8 mouse cellular contexts compared by ENCODE assay signal in the genomic region with DNA sequence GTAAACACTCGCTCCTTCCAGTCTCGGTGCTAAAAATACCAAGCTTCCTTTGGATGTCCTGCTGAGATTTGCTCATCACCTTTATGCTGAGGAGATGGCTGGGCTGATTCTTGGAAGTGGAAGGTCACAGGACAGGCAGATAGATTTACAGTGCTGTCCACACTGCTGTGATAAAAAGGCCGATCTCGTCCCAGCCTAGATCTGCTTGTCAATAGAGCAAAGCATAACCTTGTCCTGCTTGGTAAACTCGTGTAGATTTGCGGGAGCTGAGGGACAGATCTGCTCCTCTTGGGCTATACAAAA. TPM values are rescaled to one million over a fixed set of nuclear protein-coding genes. Genes with fewer than 3 reads are reported as not detected.
DNase-seq lines count a peak whose midpoint lies in the region; ATAC-seq and TF ChIP-seq lines count a peak whose summit lies in the region.

No protein-coding gene starts in this region.

- peak overlapping the region; percentile 89 for H3K27ac ChIP-seq in heart, postnatal 0 days (ENCODE audit: low read depth)
- peak overlapping the region; percentile 88 for H3K27ac ChIP-seq in forebrain, postnatal 0 days (ENCODE audit: low read depth, low read length)
- peak overlapping the region; percentile 60 for H3K27ac ChIP-seq in midbrain, embryonic 11.5 days (ENCODE audit: low read depth, low read length)

- no peak for TF ChIP-seq EP300 in heart, postnatal 0 days (IDR thresholded peaks at IDR 0.05; ENCODE audit: low read depth)

- 4% methylated on average over 6 of the region's 6 CpGs for WGBS in heart, postnatal 0 days
- 2% methylated on average over 6 of the region's 6 CpGs for WGBS in forebrain, postnatal 0 days
- WGBS in midbrain, embryonic 11.5 days, result 3% methylated on average over 6 of the region's 6 CpGs

- peak overlapping the region; percentile 89 for H3K4me2 ChIP-seq in heart, postnatal 0 days (ENCODE audit: low read depth, low read length)
- peak overlapping the region; percentile 80 for H3K4me2 ChIP-seq in forebrain, postnatal 0 days (ENCODE audit: low read depth)
- peak overlapping the region; percentile 61 for H3K4me2 ChIP-seq in midbrain, embryonic 11.5 days

- no peaks in the 10 kb centered on the region for H3K9me3 ChIP-seq in heart, postnatal 0 days (replicated peaks; ENCODE audit: control insufficient read depth, low read length)
- no peaks in the 10 kb centered on the region for H3K9me3 ChIP-seq in G1E (replicated peaks)
- no peaks in the 10 kb centered on the region for H3K9me3 ChIP-seq in forebrain, postnatal 0 days (ENCODE audit: low read length)
- H3K9me3 ChIP-seq in midbrain, embryonic 11.5 days (ENCODE audit: control insufficient read depth, low read length), result no peaks in the 10 kb centered on the region

- no peaks in the 10 kb centered on the region for H3K27me3 ChIP-seq in heart, postnatal 0 days (ENCODE audit: control insufficient read depth, insufficient read depth, low read length)
- no peaks in the 10 kb centered on the region for H3K27me3 ChIP-seq in G1E (ENCODE audit: insufficient read depth, low read length)
- no peaks in the 10 kb centered on the region for H3K27me3 ChIP-seq in forebrain, postnatal 0 days (ENCODE audit: insufficient read depth, low read length)
- no peaks in the 10 kb centered on the region for H3K27me3 ChIP-seq in midbrain, embryonic 11.5 days (ENCODE audit: control insufficient read depth, insufficient read depth, low read length)

- H3K36me3 ChIP-seq in heart, postnatal 0 days (replicated peaks; ENCODE audit: control insufficient read depth, insufficient read depth, low read length), result no peaks in the 10 kb centered on the region
- H3K36me3 ChIP-seq in G1E (replicated peaks), result peaks cover 10% of the 10 kb centered on the region
- no peaks in the 10 kb centered on the region for H3K36me3 ChIP-seq in forebrain, postnatal 0 days (ENCODE audit: insufficient read depth)
- H3K36me3 ChIP-seq in midbrain, embryonic 11.5 days (ENCODE audit: control insufficient read depth, insufficient read depth, low read length), result no peaks in the 10 kb centered on the region

- H3K4me3 ChIP-seq in heart, postnatal 0 days (ENCODE audit: low read depth, low read length), result peak overlapping the region; percentile 95
- peak overlapping the region; percentile 84 for H3K4me3 ChIP-seq in G1E (ENCODE audit: low read depth, low read length)
- H3K4me3 ChIP-seq in forebrain, postnatal 0 days (ENCODE audit: low read depth, low read length), result peak overlapping the region; percentile 97
- H3K4me3 ChIP-seq in midbrain, embryonic 11.5 days (ENCODE audit: low read depth, low read length), result peak overlapping the region; percentile 90

- H3K9ac ChIP-seq in heart, postnatal 0 days (replicated peaks; ENCODE audit: low read depth, low read length), result peak overlapping the region; percentile 88; the same call in 1 of the 2 replicates
- H3K9ac ChIP-seq in forebrain, postnatal 0 days, result peak overlapping the region; percentile 92
- H3K9ac ChIP-seq in midbrain, embryonic 11.5 days (ENCODE audit: low read length), result peak overlapping the region; percentile 68

- TF ChIP-seq CTCF in heart, postnatal 0 days (IDR thresholded peaks at IDR 0.05; ENCODE audit: low read depth), result no peak
- TF ChIP-seq CTCF in G1E (IDR thresholded peaks at IDR 0.05; ENCODE audit: low read depth, low read length), result no peak
- no peak for TF ChIP-seq CTCF in forebrain, postnatal 0 days (IDR thresholded peaks at IDR 0.05; ENCODE audit: low read depth)

- intact Hi-C loops in heart, postnatal 14 days (cut with DNase I), result no loop called here

- no peak for DNase-seq in heart, postnatal 0 days (ENCODE audit: low spot score)
- no peak for DNase-seq in heart, postnatal 14 days
- DNase-seq in G1E (ENCODE audit: low spot score), result no peak
- DNase-seq in forebrain, postnatal 0 days, result no peak
- DNase-seq in midbrain, embryonic 11.5 days (ENCODE audit: low spot score, missing footprints), result no peak
- no peak for DNase-seq in frontal cortex, postnatal 10 days (ENCODE audit: low spot score in 2 of 2)
- DNase-seq in right cerebral cortex, postnatal 4 days, result no peak
- no peak for DNase-seq in urinary bladder, postnatal 10 days (ENCODE audit: low spot score)

- ATAC-seq in heart, postnatal 0 days (ENCODE audit: insufficient read depth, low read depth), result no peak
- no peak for ATAC-seq in G1E (ENCODE audit: extremely low read depth, insufficient number of reproducible peaks, low FRiP score, poor library complexity, severe bottlenecking)
- ATAC-seq in forebrain, postnatal 0 days, result no peak
- peak; percentile 0; the same call in 1 of the 2 replicates for ATAC-seq in midbrain, embryonic 11.5 days (ENCODE audit: low FRiP score)

- H3K4me1 ChIP-seq in heart, postnatal 0 days (ENCODE audit: control insufficient read depth, insufficient read depth), result peaks cover 14% of the 10 kb centered on the region
- peaks cover 61% of the 10 kb centered on the region for H3K4me1 ChIP-seq in G1E (ENCODE audit: insufficient read depth, low read depth, low read length)
- H3K4me1 ChIP-seq in forebrain, postnatal 0 days (ENCODE audit: insufficient read depth), result peaks cover 20% of the 10 kb centered on the region
- H3K4me1 ChIP-seq in midbrain, embryonic 11.5 days (ENCODE audit: control insufficient read depth, insufficient read depth, low read length), result peaks cover 27% of the 10 kb centered on the region

RNA-seq across cellular contexts. Expression of gene Tspan14, which starts 0.9 kb away (rescaled TPM):
- 15.6 and 30.2 TPM in 2 replicates for total RNA-seq in heart, postnatal 0 days (2014; rRNA removed; ENCODE audit: low replicate concordance)
- 21.6 and 23.8 TPM in 2 replicates for polyA plus RNA-seq in heart, postnatal 0 days (2015; fragmentation: Nextera tagmentation; extraction: Ambion mirVana)
- 10 to 100 TPM; 27.9 to 28.7 TPM for total RNA-seq in heart, postnatal 14 days (2021)
- total RNA-seq in G1E (2014; fragmentation: Nextera tagmentation) (32.3 and 36.3 TPM in 2 replicates), G1E (2017) (23.4 and 27.2 TPM in 2 replicates)
- 7.5 and 10.3 TPM in 2 replicates for polyA plus RNA-seq in G1E (2012)
- total RNA-seq in forebrain, postnatal 0 days (2014; rRNA removed), result 42.2 and 43.8 TPM in 2 replicates
- polyA plus RNA-seq in forebrain, postnatal 0 days (2015; fragmentation: Nextera tagmentation; extraction: Ambion mirVana), result 37.8 and 43.1 TPM in 2 replicates
- polyA plus RNA-seq in midbrain, embryonic 11.5 days (2014; fragmentation: Nextera tagmentation; extraction: Ambion mirVana), result 99.5 and 101 TPM in 2 replicates

RNA-seq across cellular contexts. Expression of gene Fam213a, which starts 46.0 kb away (rescaled TPM):
- 6.6 and 9.4 TPM in 2 replicates for total RNA-seq in heart, postnatal 0 days (2014; rRNA removed; ENCODE audit: low replicate concordance)
- polyA plus RNA-seq in heart, postnatal 0 days (2015; fragmentation: Nextera tagmentation; extraction: Ambion mirVana), result 23.8 and 25.7 TPM in 2 replicates
- 10 to 100 TPM; 17.1 to 22.2 TPM for total RNA-seq in heart, postnatal 14 days (2021)
- total RNA-seq in G1E (2014; fragmentation: Nextera tagmentation) (101 and 113 TPM in 2 replicates), G1E (2017) (57.9 and 59.7 TPM in 2 replicates)
- polyA plus RNA-seq in G1E (2012), result 9.4 and 12.5 TPM in 2 replicates
- total RNA-seq in forebrain, postnatal 0 days (2014; rRNA removed), result 92.4 and 106 TPM in 2 replicates
- 54.7 and 106 TPM in 2 replicates for polyA plus RNA-seq in forebrain, postnatal 0 days (2015; fragmentation: Nextera tagmentation; extraction: Ambion mirVana)
- polyA plus RNA-seq in midbrain, embryonic 11.5 days (2014; fragmentation: Nextera tagmentation; extraction: Ambion mirVana), result 44.7 and 50.4 TPM in 2 replicates
